Mouse (Mus musculus): ENCODE results near the gene Olfr469. TPM values are rescaled to one million over a fixed set of nuclear protein-coding genes. Genes with fewer than 3 reads are reported as not detected.

Gene Olfr469
- total RNA-seq, 1 experiment: not detected

DNA sequence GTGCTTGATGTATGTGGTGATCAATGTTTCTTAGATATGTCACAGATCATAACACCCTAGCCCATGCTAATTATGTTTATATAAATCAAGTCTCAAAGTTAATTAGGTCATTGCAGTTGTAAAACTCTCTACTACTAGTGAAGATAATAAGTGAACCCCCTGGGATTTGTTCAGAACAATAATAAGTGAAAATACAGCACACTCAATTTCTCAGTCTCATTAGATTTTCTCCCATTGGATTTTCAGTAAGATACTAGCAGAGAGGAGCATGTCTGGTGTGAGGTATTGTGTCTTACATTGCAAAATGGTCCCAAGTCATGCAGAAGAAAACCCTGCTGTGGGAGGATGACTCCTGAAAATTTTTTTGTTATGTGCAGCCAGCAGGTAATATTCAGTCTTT is 13.4 kb downstream of the Olfr469 start, which contains the start of gene Olfr467:
Olfr467 (plus strand) TSS at position 301 of the 400 bp plus-strand sequence.
- H3K4me3 ChIP-seq (ENCODE audit: insufficient read depth in 1 of 2, low read depth in 1 of 2, low read length in 2 of 2, poor library complexity in 1 of 2, severe bottlenecking in 1 of 2): no peak within 1 kb of the TSS
- H3K4me1 ChIP-seq (ENCODE audit: control insufficient read depth in 2 of 2, insufficient read depth in 2 of 2, low read length in 2 of 2, poor library complexity in 1 of 2): no peaks in the 10 kb centered on the region
- no peak for TF ChIP-seq MAFK (IDR thresholded peaks at IDR 0.05; ENCODE audit: insufficient read depth, low read depth, low read length)
- TF ChIP-seq HCFC1 (IDR thresholded peaks at IDR 0.05; ENCODE audit: borderline replicate concordance, insufficient read depth, low read length): no peak
- TF ChIP-seq ZC3H11A (IDR thresholded peaks at IDR 0.05; ENCODE audit: borderline replicate concordance, low read depth, low read length): no peak
- TF ChIP-seq ZNF384 (IDR thresholded peaks at IDR 0.05; ENCODE audit: low read depth, low read length): no peak
- no peak for TF ChIP-seq CHD2 (IDR thresholded peaks at IDR 0.05; ENCODE audit: low read depth, low read length)
- no peak for DNase-seq (ENCODE audit: low read depth, low spot score)
- no peak within 1 kb of the TSS for H3K9ac ChIP-seq (ENCODE audit: insufficient read depth, low read depth, low read length, poor library complexity, severe bottlenecking)
- in situ Hi-C loops (cut with MboI; ENCODE audit: low sequenced_read_pairs in 2 of 2, unreplicated experiment in 2 of 2): no loop called here
- no peaks in the 10 kb centered on the region for H3K36me3 ChIP-seq (ENCODE audit: control insufficient read depth, insufficient read depth, low read length, poor library complexity, severe bottlenecking)
- H3K9me3 ChIP-seq (ENCODE audit: control insufficient read depth, insufficient read depth, low read depth, low read length): no peaks in the 10 kb centered on the region
- H3K27ac ChIP-seq (ENCODE audit: insufficient read depth, low read depth, low read length, poor library complexity, severe bottlenecking): no peak within 1 kb of the TSS

DNA sequence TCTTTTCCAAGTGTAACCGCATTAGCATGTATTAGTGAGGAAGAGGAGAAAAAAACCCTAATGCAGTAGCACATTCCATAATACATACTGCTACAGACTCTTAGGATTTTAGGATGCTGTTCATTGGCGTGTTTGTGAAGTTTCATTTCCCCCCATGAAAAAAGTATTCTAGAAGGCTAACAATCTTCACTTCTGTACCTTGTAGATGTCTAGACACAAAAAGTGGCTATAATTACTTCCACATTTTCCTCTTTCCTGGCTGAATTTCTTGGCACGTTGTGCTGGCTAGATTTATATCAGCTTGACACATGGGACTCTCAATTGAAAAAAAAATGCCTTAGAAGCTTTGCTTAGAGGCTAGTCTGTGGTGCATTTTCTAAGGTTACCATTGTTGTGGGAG is 23.2 kb downstream of the Olfr469 start:
- H3K4me3 ChIP-seq (ENCODE audit: insufficient read depth in 1 of 2, low read depth in 1 of 2, low read length in 2 of 2, poor library complexity in 1 of 2, severe bottlenecking in 1 of 2): no peak overlapping the region
- no peak overlapping the region for H3K27ac ChIP-seq (ENCODE audit: insufficient read depth, low read depth, low read length, poor library complexity, severe bottlenecking)
- no peaks in the 10 kb centered on the region for H3K36me3 ChIP-seq (ENCODE audit: control insufficient read depth, insufficient read depth, low read length, poor library complexity, severe bottlenecking)
- no peaks in the 10 kb centered on the region for H3K9me3 ChIP-seq (ENCODE audit: control insufficient read depth, insufficient read depth, low read depth, low read length)
- in situ Hi-C loops (cut with MboI; ENCODE audit: low sequenced_read_pairs in 2 of 2, unreplicated experiment in 2 of 2): no loop called here
- DNase-seq (ENCODE audit: low read depth, low spot score): no peak
- no peak for TF ChIP-seq ZC3H11A (IDR thresholded peaks at IDR 0.05; ENCODE audit: borderline replicate concordance, low read depth, low read length)
- TF ChIP-seq CHD2 (IDR thresholded peaks at IDR 0.05; ENCODE audit: low read depth, low read length): no peak
- TF ChIP-seq MAFK (IDR thresholded peaks at IDR 0.05; ENCODE audit: insufficient read depth, low read depth, low read length): no peak
- TF ChIP-seq HCFC1 (IDR thresholded peaks at IDR 0.05; ENCODE audit: borderline replicate concordance, insufficient read depth, low read length): no peak
- no peaks in the 10 kb centered on the region for H3K4me1 ChIP-seq (ENCODE audit: control insufficient read depth in 2 of 2, insufficient read depth in 2 of 2, low read length in 2 of 2, poor library complexity in 1 of 2)
- H3K9ac ChIP-seq (ENCODE audit: insufficient read depth, low read depth, low read length, poor library complexity, severe bottlenecking): no peak overlapping the region

DNA sequence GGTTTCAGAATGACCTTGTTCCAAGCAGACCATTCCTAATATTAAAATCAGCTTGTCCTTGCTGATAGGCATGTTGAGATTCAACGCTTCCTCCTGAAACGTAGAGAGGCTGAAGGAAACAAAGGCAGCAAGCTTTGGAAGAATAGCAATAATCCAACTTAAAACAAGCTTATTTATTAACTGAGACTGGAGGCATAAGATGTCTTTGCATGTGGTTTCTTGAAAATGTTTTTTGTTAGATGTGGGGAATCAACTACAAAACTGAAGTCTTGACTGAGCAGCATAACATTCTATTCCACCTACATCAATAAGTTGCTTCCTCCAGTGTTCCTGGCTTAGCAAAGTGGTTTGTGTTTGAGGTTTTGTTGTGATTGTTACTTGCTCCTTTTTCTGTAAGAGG is 24.2 kb downstream of the Olfr469 start, which contains the start of gene Ovch2:
Ovch2 (minus strand) TSS at position 101 of the 400 bp plus-strand sequence.
- Histone ChIP-seq H3K36me3 (ENCODE audit: control insufficient read depth, insufficient read depth, low read length, poor library complexity, severe bottlenecking) (no peaks in the 10 kb centered on the region), H3K27ac (ENCODE audit: insufficient read depth, low read depth, low read length, poor library complexity, severe bottlenecking) (no peak within 1 kb of the TSS), H3K4me1 (ENCODE audit: control insufficient read depth in 2 of 2, insufficient read depth in 2 of 2, low read length in 2 of 2, poor library complexity in 1 of 2) (no peaks in the 10 kb centered on the region), H3K4me3 (ENCODE audit: insufficient read depth in 1 of 2, low read depth in 1 of 2, low read length in 2 of 2, poor library complexity in 1 of 2, severe bottlenecking in 1 of 2) (no peak within 1 kb of the TSS), H3K9me3 (ENCODE audit: control insufficient read depth, insufficient read depth, low read depth, low read length) (no peaks in the 10 kb centered on the region), H3K9ac (ENCODE audit: insufficient read depth, low read depth, low read length, poor library complexity, severe bottlenecking) (no peak within 1 kb of the TSS)
- in situ Hi-C loops (cut with MboI; ENCODE audit: low sequenced_read_pairs in 2 of 2, unreplicated experiment in 2 of 2): no loop called here
- DNase-seq (ENCODE audit: low read depth, low spot score): no peak
- TF ChIP-seq HCFC1 (IDR thresholded peaks at IDR 0.05; ENCODE audit: borderline replicate concordance, insufficient read depth, low read length) (no peak), ZNF384 (IDR thresholded peaks at IDR 0.05; ENCODE audit: low read depth, low read length) (no peak), ZC3H11A (IDR thresholded peaks at IDR 0.05; ENCODE audit: borderline replicate concordance, low read depth, low read length) (no peak), CHD2 (IDR thresholded peaks at IDR 0.05; ENCODE audit: low read depth, low read length) (no peak), MAFK (IDR thresholded peaks at IDR 0.05; ENCODE audit: insufficient read depth, low read depth, low read length) (no peak)

DNA sequence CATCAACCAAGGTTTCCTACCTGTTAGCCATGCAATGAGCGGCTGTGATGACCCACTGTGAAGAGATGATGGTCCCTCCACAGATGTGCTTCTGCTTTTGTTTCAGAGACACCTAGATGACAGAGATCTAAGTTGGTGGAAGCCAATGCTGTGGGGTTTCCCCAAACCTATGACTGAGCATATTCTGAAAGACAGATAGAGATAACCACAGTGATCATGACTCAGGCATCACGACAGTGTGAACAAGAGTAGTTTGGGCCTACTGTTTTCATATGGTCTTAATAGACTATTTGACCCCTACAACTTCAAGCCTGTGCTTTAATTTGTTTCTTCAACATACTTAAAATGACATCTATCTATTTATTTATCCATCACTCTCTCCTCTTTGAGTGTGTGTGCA is 28.8 kb downstream of the Olfr469 start:
- Histone ChIP-seq H3K36me3 (ENCODE audit: control insufficient read depth, insufficient read depth, low read length, poor library complexity, severe bottlenecking) (no peaks in the 10 kb centered on the region), H3K9me3 (ENCODE audit: control insufficient read depth, insufficient read depth, low read depth, low read length) (no peaks in the 10 kb centered on the region), H3K9ac (ENCODE audit: insufficient read depth, low read depth, low read length, poor library complexity, severe bottlenecking) (no peak overlapping the region), H3K4me1 (ENCODE audit: control insufficient read depth in 2 of 2, insufficient read depth in 2 of 2, low read length in 2 of 2, poor library complexity in 1 of 2) (no peaks in the 10 kb centered on the region), H3K4me3 (ENCODE audit: insufficient read depth in 1 of 2, low read depth in 1 of 2, low read length in 2 of 2, poor library complexity in 1 of 2, severe bottlenecking in 1 of 2) (no peak overlapping the region), H3K27ac (ENCODE audit: insufficient read depth, low read depth, low read length, poor library complexity, severe bottlenecking) (no peak overlapping the region)
- no peak for TF ChIP-seq ZNF384 (IDR thresholded peaks at IDR 0.05; ENCODE audit: low read depth, low read length)
- no peak for TF ChIP-seq MAFK (IDR thresholded peaks at IDR 0.05; ENCODE audit: insufficient read depth, low read depth, low read length)
- TF ChIP-seq ZC3H11A (IDR thresholded peaks at IDR 0.05; ENCODE audit: borderline replicate concordance, low read depth, low read length): no peak
- no peak for TF ChIP-seq CHD2 (IDR thresholded peaks at IDR 0.05; ENCODE audit: low read depth, low read length)
- TF ChIP-seq HCFC1 (IDR thresholded peaks at IDR 0.05; ENCODE audit: borderline replicate concordance, insufficient read depth, low read length): no peak
- DNase-seq (ENCODE audit: low read depth, low spot score): no peak
- in situ Hi-C loops (cut with MboI; ENCODE audit: low sequenced_read_pairs in 2 of 2, unreplicated experiment in 2 of 2): no loop called here

Measured in ES-E14 (cell line).